Mouse (Mus musculus): ENCODE measurements around the gene Mrc2. TPM values are rescaled to one million over a fixed set of nuclear protein-coding genes. Genes with fewer than 3 reads are reported as not detected.

The Mrc2 gene
- polyA plus RNA-seq, 1 experiment from 2014 or later = 0.64 TPM

GRCm38 (mm10) chr11:105331129-105331528 lies 38.7 kb downstream of the Mrc2 start:
- WGBS (ENCODE audit: insufficient replicate concordance) = 55% methylated on average over 3 of the region's 3 CpGs
- no peak overlapping the region for H3K27ac ChIP-seq (replicated peaks)
- no peak for ATAC-seq (ENCODE audit: insufficient read depth)

GRCm38 (mm10) chr11:105331732-105332131 lies 39.3 kb downstream of the Mrc2 start:
- no peak for ATAC-seq (ENCODE audit: insufficient read depth)
- Histone ChIP-seq H3K9me3 (replicated peaks) (no peaks in the 10 kb centered on the region), H3K4me3 (replicated peaks) (no peak overlapping the region), H3K4me2 (no peak overlapping the region), H3K36me3 (replicated peaks) (no peaks in the 10 kb centered on the region), H3K27ac (replicated peaks) (no peak overlapping the region), H3K4me1 (replicated peaks) (no peaks in the 10 kb centered on the region), H3K9ac (no peak overlapping the region), H3K27me3 (no peaks in the 10 kb centered on the region)
- 44% methylated on average over 10 of the region's 10 CpGs for WGBS (ENCODE audit: insufficient replicate concordance)

More at GRCm38 (mm10) chr11:105331129-105331528, 38.7 kb downstream of the Mrc2 start:
- Histone ChIP-seq H3K4me2 (no peak overlapping the region), H3K9ac (no peak overlapping the region), H3K4me1 (replicated peaks) (no peaks in the 10 kb centered on the region), H3K27me3 (no peaks in the 10 kb centered on the region), H3K4me3 (replicated peaks) (no peak overlapping the region), H3K9me3 (replicated peaks) (no peaks in the 10 kb centered on the region), H3K36me3 (replicated peaks) (no peaks in the 10 kb centered on the region)

GRCm38 (mm10) chr11:105332468-105332867 lies 40.0 kb downstream of the Mrc2 start:
- Histone ChIP-seq H3K9ac (no peak overlapping the region), H3K27me3 (no peaks in the 10 kb centered on the region), H3K9me3 (replicated peaks) (no peaks in the 10 kb centered on the region), H3K4me3 (replicated peaks) (no peak overlapping the region), H3K27ac (replicated peaks) (no peak overlapping the region), H3K36me3 (replicated peaks) (no peaks in the 10 kb centered on the region), H3K4me1 (replicated peaks) (no peaks in the 10 kb centered on the region), H3K4me2 (no peak overlapping the region)
- WGBS (ENCODE audit: insufficient replicate concordance) = 52% methylated on average over 8 of the region's 8 CpGs
- ATAC-seq (ENCODE audit: insufficient read depth) = no peak

- H3K9ac ChIP-seq = no peak overlapping the region
- H3K27ac ChIP-seq (replicated peaks) = no peak overlapping the region
- no peaks in the 10 kb centered on the region for H3K4me1 ChIP-seq (replicated peaks)
- H3K4me2 ChIP-seq = no peak overlapping the region
- H3K36me3 ChIP-seq (replicated peaks) = no peaks in the 10 kb centered on the region
- H3K27me3 ChIP-seq = no peaks in the 10 kb centered on the region
- WGBS (ENCODE audit: insufficient replicate concordance) = 46% methylated on average over 8 of the region's 8 CpGs
- ATAC-seq (ENCODE audit: insufficient read depth) = no peak
- no peak overlapping the region for H3K4me3 ChIP-seq (replicated peaks)
- no peaks in the 10 kb centered on the region for H3K9me3 ChIP-seq (replicated peaks)
These were observed 41.6 kb downstream of the Mrc2 start for GRCm38 (mm10) chr11:105333867-105334670.

GRCm38 (mm10) chr11:105338596-105339390 lies 46.4 kb downstream of the Mrc2 start:
- Histone ChIP-seq H3K4me2 (no peak overlapping the region), H3K9me3 (replicated peaks) (no peaks in the 10 kb centered on the region), H3K9ac (no peak overlapping the region), H3K27ac (replicated peaks) (no peak overlapping the region), H3K36me3 (replicated peaks) (no peaks in the 10 kb centered on the region), H3K27me3 (no peaks in the 10 kb centered on the region), H3K4me3 (replicated peaks) (no peak overlapping the region), H3K4me1 (replicated peaks) (no peaks in the 10 kb centered on the region)
- WGBS (ENCODE audit: insufficient replicate concordance) = 64% methylated on average over 12 of the region's 12 CpGs
- no peak for ATAC-seq (ENCODE audit: insufficient read depth)

- Histone ChIP-seq H3K9me3 (replicated peaks) (no peaks in the 10 kb centered on the region), H3K4me1 (replicated peaks) (peaks cover 29% of the 10 kb centered on the region), H3K36me3 (replicated peaks) (no peaks in the 10 kb centered on the region), H3K9ac (no peak overlapping the region), H3K4me2 (no peak overlapping the region), H3K27ac (replicated peaks) (no peak overlapping the region), H3K4me3 (replicated peaks) (no peak overlapping the region), H3K27me3 (no peaks in the 10 kb centered on the region)
- WGBS (ENCODE audit: insufficient replicate concordance) = 62% methylated on average over 2 of the region's 2 CpGs
- ATAC-seq (ENCODE audit: insufficient read depth) = no peak
These were observed 52.8 kb downstream of the Mrc2 start for GRCm38 (mm10) chr11:105345284-105345683.

GRCm38 (mm10) chr11:105347162-105348161 lies 55.0 kb downstream of the Mrc2 start:
- Histone ChIP-seq H3K9me3 (replicated peaks) (no peaks in the 10 kb centered on the region), H3K9ac (no peak overlapping the region), H3K27me3 (no peaks in the 10 kb centered on the region), H3K4me1 (replicated peaks) (peaks cover 42% of the 10 kb centered on the region), H3K4me2 (no peak overlapping the region), H3K4me3 (replicated peaks) (no peak overlapping the region), H3K27ac (replicated peaks) (no peak overlapping the region), H3K36me3 (replicated peaks) (no peaks in the 10 kb centered on the region)
- WGBS (ENCODE audit: insufficient replicate concordance) = 45% methylated on average over 28 of the region's 28 CpGs
- ATAC-seq (ENCODE audit: insufficient read depth) = peak; percentile 47; the same call in 1 of the 2 replicates

- no peak overlapping the region for H3K4me3 ChIP-seq (replicated peaks)
- peaks cover 53% of the 10 kb centered on the region for H3K4me1 ChIP-seq (replicated peaks)
- ATAC-seq (ENCODE audit: insufficient read depth) = no peak
- no peaks in the 10 kb centered on the region for H3K27me3 ChIP-seq
- no peak overlapping the region for H3K9ac ChIP-seq
- H3K4me2 ChIP-seq = no peak overlapping the region
- 83% methylated on average over 9 of the region's 9 CpGs for WGBS (ENCODE audit: insufficient replicate concordance)
- H3K9me3 ChIP-seq (replicated peaks) = no peaks in the 10 kb centered on the region
- H3K27ac ChIP-seq (replicated peaks) = no peak overlapping the region
- no peaks in the 10 kb centered on the region for H3K36me3 ChIP-seq (replicated peaks)
These were observed 56.1 kb downstream of the Mrc2 start for GRCm38 (mm10) chr11:105348495-105348982.

GRCm38 (mm10) chr11:105349780-105350324 lies 57.4 kb downstream of the Mrc2 start:
- Histone ChIP-seq H3K9me3 (replicated peaks) (no peaks in the 10 kb centered on the region), H3K9ac (no peak overlapping the region), H3K4me2 (peak overlapping the region; percentile 37), H3K4me3 (replicated peaks) (no peak overlapping the region), H3K27ac (replicated peaks) (no peak overlapping the region), H3K4me1 (replicated peaks) (peaks cover 55% of the 10 kb centered on the region), H3K27me3 (0 out of 2 replicates have a peak, but pooled peaks cover 5% of the 10 kb centered on the region), H3K36me3 (replicated peaks) (no peaks in the 10 kb centered on the region)
- peak; percentile 69 for ATAC-seq (ENCODE audit: insufficient read depth)
- 67% methylated on average over 19 of the region's 19 CpGs for WGBS (ENCODE audit: insufficient replicate concordance)

GRCm38 (mm10) chr11:105350643-105351042 lies 58.2 kb downstream of the Mrc2 start:
- Histone ChIP-seq H3K27me3 (0 out of 2 replicates have a peak, but pooled peaks cover 5% of the 10 kb centered on the region), H3K36me3 (replicated peaks) (no peaks in the 10 kb centered on the region), H3K9ac (no peak overlapping the region), H3K9me3 (replicated peaks) (no peaks in the 10 kb centered on the region), H3K4me2 (no peak overlapping the region), H3K4me3 (replicated peaks) (no peak overlapping the region), H3K27ac (replicated peaks) (no peak overlapping the region), H3K4me1 (replicated peaks) (peaks cover 55% of the 10 kb centered on the region)
- 79% methylated on average over 7 of the region's 7 CpGs for WGBS (ENCODE audit: insufficient replicate concordance)
- ATAC-seq (ENCODE audit: insufficient read depth) = no peak
